Mouse (Mus musculus) lung, postnatal 14 days (tissue): ENCODE results near the gene Lsm4.
A peak's percentile ranks its signal among the peaks of the same experiment; 100 is the strongest.

Experiments used
- DNase-seq: peaks from one replicate; pipeline ENCODE4 v3.0.0; 2021

Gene Lsm4

DNA sequence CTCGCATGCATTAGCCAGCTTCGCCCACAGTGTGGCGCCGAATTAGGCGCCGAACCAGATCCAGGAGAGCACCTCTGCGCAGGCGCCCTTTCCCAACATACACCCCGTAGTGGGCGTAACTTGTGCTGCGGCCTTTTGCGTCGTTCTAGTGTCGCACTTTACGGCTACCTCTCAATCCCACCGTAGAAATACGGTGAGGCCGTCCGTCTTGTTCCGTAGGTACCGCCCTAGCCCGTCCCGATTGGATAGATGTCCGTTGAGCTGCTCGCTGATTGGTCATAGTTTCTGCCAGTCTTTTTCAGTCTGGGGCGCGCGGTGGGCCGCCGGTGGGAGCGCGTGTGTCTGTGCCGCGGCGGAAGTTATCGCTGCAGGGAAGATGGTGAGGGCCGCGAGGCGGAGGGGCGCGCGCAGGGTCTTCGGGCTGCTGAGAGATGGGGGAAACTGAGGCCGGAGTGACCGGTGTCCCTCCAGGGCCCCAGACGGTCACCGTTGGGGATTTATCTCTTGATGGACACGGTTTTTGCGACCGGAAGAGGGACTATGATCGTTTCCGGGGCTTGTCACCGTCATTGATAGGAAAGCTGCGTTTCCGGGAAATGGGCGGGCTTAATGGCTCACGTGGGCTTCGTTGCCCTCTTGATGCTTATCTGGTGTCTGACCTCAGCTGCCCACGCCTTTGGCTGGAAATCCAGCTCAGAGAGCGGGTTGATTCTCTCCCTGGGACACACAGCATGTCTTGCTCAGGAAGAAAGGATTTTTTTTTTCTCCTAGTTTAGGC, at the start of gene Lsm4:
Lsm4 (plus strand) TSS at position 170 of the 778 bp plus-strand sequence.
- DNase-seq = peak; percentile 96

DNA sequence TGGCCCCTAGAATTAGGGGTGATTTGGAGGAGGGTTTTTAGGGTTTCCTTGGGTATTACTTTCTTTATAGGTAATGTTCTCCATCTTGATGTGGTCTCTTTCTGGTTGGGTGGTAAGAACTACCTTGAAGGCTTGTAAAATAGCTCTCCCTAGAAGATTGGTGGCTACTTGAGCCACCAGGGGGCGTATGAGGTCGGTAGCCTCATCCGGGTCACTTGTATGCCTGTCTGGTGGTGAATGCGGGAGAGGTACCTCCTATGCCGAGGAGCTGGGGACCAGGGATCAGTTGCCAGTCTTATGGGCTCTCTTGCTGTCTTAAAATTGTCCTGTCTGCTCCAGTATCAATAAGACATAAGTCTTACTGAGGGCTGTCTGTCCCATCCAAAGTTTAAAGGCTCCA, 47.9 kb upstream of the Lsm4 start:
- DNase-seq = peak; percentile 79

DNA sequence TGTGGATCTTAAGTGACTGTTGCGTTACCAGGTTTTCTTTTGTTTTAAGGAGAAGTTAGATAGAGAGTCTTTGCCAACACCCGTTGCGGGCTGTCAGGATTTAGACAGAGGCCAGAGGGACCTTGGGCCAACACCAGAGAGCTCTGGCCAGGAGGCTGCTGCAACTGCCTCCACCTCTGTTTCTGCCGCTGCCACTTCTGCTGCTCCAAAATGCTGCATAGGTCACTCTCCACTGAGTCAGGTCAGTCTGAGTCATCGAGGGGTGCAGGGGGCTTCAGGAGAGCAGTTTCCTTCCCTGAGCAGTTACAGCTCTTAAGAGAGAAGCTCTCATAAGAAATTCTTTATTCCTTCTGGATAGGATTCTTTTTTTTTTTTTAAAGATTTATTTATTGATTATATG, 46.0 kb upstream of the Lsm4 start:
- DNase-seq = no peak

DNA sequence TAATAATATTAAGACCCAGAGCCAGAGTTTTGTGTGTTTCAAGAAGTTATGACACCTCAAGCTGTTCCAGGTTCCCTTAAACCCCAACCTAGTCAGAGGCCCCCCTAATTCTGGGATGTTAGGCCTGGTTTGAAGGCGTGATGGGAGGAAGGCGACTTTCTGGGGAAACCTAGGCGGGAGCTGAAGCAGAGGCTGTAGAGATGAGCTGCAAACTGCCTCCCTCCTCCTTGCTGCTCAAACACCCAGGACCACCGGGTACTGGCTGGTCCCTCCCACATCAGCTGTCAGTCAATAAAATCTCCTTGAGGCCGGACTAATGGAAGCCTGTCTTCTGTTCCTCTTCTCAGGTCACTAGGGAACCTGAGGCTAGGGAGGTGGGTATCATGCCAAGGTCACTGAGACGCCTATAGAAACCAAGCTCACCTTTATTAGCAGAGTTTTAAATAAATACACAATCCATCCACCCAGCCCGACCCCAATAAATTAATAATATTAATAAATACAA, 44.0 kb upstream of the Lsm4 start:
- no peak for DNase-seq

DNA sequence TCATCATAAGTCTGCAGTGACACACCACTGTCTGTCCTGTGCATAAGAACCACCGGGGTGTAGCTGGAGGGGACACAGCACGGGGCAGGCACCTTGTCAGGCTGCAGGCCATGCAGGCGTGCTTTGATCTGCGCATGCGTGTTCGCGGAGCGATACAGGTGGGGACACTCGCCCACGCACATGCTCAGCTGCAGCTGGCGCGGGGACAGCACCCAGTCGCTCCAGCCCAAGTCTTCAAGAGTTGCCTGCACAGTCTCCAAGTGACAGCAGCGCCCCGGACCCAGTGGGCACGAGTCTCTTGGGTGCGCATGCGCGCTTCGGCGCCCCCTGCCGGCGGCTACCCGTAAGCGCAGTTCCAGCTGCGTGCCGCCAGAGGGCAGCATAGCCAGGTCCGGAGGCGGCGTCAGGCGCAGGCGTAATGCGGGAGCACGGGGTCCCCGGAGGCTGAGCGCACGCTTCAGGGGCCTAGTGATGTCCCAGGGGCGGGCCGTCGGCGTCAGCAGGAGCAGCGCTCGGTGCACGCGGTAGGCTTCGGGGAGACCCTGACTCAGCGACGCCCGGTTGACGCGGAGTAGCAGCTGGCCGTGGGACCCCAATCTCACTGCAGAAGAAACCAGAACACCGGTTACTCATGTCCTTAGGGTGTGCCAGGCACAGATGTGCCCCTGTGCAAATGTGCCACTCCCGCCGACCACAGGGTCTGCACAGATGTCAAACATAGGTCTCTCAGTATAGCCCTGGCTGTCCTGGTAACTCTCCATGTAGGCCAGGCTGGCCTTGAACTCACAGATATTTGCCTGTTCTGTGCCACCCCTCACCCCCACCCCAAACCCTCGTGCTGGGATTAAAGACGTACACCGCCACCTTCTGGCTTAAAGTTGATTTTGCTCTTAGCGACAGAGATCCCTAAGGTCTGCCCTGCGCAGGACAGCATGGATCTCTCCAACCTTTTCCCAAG, 43.2 kb upstream of the Lsm4 start:
- peak; percentile 84 for DNase-seq

DNA sequence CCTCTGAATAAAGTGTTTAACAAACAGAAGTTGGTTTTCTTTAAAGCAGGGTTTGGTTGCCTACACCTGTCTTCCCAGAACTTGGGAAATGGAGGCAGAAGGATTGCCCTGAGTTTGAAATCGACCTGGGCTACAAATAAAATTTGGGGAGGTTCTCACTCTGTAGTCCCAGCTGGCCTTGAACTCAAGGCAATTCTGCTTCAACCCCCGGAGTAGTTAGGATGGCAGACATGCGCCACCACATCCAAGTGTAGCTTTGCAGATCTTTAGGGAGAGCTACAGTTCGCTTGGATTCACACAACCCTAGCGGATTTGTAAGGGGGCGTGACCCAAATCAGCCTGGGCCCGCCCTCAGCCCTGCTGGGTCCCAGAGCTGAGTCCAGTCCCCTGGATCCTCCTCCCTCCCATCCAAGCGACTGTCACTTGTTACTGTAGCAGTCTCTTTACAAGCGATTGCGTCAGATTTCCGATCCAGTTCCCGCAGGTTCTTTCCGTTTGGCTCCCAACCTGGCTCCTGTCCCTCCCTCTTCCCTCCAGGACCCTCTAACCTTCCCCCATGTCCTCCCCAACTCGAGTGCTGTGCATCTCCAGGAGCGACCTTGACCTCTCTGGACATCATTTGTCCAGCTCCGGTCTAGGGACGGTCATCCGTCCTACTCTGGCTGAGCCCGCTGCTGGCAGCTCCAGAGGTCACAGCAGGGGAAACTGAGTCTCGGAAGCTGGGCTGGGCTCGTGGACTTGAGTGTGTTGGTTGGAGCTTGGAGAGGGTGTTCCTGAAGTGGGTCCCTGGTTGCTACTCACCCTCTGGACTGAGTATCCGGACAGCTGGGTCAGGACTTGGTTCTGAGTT, 42.3 kb upstream of the Lsm4 start:
- DNase-seq = peak; percentile 54

DNA sequence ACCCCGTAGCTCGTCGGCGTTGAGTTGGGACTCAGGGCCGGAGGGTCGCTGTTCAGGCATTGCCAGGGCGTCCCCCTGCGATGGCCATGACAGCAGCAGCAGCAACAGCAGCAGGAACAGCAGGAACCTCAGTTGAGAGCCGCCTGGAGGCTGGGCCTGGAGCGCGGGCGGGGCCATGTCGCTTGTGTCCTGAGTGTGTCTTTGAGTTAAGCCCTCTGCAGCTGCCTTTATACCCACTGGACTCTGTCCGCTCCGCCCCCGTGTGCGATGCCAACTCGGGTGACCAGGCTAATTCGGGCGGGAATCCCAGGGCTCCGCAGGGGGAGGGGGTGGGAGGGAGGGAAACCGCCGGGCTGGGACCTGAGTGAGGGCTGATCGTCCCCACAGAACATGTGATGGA, 41.6 kb upstream of the Lsm4 start:
- DNase-seq = peak; percentile 46

DNA sequence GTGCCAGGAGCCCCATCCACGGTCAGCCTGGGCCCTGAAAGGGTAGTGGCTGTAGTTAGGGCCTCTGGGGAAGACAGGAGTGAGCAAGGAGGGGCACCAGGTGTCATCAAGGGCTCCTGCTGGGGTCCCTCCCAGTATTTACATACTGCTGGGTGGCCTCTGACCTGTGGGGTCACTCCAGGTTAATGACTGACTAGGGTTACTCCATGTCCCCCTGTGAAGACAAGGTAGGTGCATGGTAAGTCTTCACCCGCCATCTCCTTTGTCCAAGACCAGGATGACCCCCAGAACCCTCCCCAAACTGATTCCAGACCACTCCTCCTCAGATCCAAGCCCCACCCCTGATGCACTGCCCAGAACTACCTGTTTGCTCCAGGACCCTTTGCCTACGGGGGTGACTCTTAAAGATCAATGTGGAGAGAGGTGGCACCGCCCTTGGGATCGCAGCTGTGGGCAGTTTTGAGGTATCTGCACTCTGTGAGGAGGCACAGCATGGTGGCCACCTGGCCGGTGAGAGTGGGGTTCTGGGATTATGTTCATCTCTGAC, 40.6 kb upstream of the Lsm4 start, which contains the start of gene Gdf15:
Gdf15 (minus strand) TSS at position 111 of the 547 bp plus-strand sequence.
- DNase-seq = no peak

DNA sequence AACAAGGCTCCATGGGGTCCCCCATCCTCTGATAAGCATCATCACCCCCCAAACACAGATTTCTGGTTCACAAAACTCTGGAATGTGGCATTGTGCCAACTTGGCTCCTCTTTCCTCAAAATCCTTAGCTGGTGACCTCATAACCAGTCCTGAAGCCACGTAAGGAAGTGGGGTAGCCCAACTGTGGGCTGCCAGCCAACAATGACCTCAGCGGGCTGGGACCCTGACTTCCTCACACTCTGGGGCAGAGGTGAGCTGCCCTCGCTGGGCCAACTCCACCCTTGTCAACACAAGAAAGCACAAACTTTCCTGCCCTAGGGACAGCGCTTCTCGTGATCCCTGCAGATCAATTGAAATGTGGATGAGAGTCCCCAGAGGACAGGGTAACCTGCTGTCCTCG, 39.0 kb upstream of the Lsm4 start:
- DNase-seq = peak; percentile 79

DNA sequence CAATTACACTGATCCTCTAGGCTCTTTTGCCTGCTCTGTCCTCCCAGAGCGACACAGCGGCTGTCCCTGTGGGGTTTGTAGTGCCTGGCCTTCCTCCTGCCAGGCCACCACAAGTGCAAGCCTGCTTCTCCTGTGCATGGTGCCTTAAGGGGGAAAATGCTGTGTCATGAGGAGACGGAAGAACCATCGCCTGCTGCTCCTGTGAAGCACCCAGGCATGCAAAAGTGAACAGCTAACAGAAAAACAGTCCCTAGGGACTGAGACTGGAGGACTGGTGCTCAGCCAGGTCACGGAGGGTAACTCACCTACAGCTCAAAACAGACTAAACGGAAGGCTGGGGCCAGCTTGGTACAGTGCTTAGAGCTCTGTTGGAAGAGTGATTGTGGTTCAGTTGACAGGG, 37.5 kb upstream of the Lsm4 start:
- DNase-seq = no peak

DNA sequence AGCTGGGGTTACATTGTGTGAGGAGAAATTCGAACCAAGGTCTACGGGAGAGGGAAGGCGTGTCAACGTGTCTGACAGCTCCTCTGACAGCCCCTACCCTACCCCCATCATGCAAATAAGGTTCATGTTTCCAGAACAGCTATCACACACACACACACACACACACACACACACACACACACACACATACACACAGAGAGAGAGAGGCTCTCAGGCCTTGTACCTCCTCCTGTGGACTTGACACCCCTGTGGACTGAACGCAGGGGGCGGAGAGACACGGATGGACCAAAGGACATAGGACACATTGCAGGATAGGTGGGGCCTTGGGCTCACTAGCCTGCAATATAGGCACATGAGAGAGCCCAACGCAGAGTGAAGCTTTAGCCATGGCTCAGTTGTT, 36.2 kb upstream of the Lsm4 start:
- DNase-seq = no peak

DNA sequence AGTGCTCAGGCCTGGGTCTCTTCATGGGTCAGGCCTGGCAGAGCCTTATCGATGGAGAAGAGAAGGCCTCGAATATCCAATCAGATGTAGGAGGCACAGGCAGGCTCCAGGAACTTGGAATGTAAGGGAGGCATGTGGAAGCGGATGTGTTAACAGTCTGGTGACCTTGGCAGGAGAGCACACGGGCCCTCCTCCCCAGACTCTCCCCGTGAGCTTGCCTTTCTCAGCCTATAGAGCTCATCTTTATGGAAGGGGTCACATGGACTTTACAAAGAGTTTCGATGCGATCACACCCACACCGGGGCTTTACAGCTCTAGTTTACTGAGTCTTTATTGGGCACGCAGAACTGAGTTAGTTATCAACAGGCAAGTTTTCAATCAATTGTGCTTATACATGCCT, 34.3 kb upstream of the Lsm4 start:
- DNase-seq = no peak

DNA sequence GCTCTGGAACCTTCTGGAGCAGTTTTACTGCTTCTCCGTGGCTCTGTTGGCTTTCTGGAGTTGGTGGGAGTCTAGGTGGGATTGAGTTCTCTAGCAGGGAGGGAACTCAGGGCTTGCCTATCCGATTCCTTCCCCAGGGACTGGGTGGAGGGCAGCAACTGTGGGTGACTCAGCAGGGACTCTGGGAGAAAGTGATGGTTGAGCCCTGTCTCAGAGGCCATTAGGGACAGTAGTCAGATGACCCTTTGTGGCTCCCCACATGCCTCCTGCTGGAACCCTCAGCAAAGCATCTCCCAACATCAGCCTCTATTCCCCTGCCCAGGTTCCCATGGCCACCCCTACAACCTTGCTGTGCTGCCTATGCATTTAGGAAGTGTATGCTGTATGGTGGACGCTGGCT, 30.0 kb upstream of the Lsm4 start:
- no peak for DNase-seq

DNA sequence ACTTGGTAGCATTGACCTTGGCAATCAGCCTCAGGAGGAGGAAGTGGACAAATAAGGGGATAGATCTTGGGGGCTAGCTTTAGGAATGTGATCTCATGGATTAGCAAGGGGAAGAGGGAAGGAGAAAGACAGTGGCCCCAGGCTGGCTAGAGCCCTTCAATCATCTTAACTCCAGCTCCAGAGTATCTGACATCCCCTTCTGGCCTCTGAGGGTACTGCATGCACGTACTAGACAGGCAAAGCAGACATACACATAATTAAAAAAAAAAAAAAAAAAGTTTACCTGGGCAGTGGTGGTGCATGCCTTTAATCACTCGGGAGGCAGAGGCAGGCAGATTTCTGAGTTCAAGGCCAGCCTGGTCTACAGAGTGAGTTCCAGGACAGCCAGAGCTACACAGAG, 29.0 kb upstream of the Lsm4 start:
- peak; percentile 43 for DNase-seq

DNA sequence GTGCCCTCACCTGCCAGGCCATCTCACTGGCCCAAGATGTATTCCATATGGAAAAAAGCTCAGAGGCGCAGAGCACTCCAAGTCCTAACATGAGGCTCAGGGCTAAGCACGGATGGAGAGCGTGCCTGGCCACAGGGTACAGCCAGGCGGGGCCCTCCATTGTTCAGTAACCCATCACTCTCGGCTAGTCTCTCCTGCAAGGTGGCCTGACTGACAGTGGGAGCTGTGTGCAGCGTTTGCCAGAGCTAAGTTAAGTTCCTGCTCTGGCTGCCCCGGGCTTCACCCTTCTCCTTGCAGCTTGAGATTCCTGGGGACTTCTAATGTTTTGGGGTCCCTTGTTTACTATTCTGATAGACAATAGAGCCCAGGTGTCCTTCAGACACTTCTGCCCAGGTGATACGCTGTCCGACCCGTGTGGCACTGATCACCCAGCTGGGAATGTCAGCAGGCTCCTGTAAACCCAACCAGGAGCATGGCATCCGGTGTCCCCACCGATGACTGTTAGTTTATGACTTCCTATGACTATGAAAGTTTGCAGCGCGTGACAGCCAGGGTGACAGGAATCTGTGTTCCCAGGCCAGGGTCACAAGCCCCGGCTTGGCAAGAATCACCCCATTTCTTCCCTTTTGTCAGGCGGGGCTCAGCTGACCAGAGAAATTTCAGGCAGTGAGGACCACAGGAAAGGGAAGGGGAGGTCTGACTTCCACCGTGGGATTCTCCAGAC, 27.4 kb upstream of the Lsm4 start:
- peak; percentile 33 for DNase-seq

DNA sequence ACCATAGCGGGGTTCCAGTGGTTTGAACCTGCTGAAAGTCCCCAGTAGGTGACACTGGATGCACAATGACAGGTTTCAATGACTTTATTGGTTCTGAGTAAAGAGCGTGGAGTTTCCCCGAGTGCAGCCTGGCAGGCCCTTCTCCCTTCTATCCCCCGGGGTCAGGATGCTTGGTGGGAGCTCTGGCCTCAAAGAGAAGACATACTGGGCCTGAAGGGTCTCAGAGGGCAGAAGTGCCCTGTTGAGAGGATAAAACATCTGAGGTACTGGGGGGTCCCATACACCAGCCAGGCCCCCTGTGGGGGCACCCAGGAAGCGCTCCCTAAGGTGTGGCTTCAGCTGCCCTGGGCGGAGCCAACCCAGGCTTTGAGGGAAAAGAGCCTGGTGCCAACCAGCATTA, 26.7 kb upstream of the Lsm4 start:
- no peak for DNase-seq

DNA sequence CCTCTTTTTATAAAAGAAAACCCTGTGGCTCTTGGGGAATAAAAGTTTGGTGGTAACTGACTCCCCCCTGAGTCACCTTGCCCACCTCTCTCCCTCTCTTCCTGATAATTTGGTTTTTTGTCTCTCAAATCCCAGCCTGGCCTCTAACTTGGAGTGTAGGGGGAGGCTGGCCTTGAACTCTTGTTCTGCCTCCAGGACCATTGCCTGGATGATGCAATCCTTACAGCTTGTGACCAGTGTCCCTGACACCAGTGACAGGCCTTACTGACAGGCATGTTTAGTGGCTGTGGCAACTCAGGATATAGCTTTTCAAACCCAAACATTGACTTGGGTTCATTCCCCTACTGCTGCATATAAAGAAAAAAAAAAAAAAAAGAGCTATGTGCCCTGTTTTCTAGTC, 26.3 kb upstream of the Lsm4 start:
- no peak for DNase-seq

DNA sequence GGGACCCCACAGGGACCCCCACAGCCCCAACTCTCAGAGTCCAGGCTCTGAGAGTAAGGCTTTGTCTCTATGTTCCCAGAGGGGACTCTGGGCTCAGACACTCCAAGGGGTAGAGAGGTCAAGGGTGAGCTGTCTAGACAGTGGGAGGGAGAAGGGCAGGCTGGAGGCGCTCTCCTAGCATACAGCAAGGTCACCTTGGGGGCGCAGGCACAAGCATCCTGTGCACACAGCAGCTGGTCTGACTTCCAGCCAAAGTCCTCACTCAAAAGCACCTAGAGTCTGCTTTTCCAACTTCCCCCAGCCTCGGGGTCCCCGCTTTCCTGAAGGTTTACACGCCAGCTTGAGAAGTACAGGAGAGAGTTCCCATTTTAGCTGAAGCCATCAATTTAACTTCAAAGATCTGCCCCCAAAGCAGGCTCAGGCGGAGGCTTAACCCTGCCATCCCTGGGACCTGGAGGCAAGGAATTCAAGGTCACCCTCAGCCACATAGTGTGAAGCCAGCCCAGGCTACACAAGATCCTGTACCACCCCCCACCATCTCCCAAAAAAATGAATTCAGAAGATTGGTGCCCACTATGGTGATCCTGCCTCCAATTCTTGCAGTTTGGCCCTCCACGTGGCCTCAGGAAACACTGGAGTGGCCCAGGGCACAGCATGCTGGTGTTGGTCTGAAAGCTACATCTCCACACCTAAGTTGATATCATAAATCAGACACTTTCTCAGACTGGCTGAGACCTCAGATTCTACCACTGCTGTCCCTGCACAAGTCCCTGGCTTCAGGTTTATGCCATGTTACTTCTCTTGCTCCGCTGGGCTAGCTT, 25.5 kb upstream of the Lsm4 start:
- DNase-seq = no peak

DNA sequence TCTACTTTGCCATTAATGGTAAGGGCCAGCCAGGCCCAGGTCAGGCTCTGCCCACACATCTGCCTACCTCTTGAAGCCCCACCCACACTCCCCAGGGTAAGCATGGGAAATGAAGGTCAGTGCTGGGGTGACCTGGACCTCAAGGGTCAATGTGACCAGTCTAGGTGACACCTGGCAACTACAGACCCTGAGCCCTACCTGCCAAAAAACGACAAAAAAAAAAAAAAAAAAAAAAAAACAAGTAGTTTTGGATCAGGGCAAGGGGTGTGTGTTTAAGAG, 24.9 kb upstream of the Lsm4 start:
- no peak for DNase-seq

DNA sequence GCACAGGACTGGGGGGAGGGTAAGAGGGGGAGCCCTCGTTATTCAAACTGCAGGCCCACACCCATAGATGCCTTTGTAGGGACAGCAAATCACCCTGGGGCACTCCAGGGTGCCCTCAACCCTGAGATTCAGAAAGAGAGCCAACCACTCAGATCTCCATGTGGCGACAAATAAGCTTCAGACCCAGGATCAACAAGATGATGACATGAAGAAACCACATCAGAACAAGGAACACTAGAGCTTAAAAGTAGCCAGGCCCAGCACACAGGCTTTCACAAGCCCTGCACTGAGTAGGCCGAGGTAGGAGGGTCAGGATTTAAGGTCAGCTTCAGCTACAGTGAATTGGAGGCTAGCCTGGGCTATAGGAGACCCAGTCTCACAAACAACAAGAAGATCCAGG, 24.1 kb upstream of the Lsm4 start:
- DNase-seq = no peak

DNA sequence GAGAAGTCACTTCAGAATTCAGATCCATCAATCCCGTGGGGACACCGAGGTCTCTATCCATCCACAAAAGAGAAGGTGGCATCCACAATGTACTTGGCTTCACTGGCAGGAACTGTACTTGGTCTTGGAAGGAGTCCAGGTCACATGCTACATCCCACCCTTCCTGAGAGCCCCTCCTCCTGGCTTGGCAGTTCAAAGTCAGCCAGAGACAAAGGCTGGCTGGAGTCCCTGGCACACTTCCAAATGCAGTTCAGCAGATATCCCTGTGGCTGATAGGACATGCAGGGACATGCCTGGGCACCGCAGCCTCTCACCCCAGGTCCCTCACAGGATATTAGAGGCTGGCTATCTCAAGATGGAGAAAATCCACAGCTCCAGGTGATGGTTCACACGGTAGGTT, 23.7 kb upstream of the Lsm4 start:
- peak; percentile 89 for DNase-seq
